Mouse (Mus musculus) intestine, postnatal 0 days (tissue): ENCODE data around the gene Pgghg. TPM values are rescaled to one million over a fixed set of nuclear protein-coding genes. Genes with fewer than 3 reads are reported as not detected.

ENCODE experiments used
- ATAC-seq: fragments of 200-750 bp; cut with Nextera tagmentation; 2 replicates; pipeline ENCODE4 v1.8.0; 2017; ENCODE audit warnings: mild to moderate bottlenecking, moderate TSS enrichment, moderate library complexity
- H3K27ac ChIP-seq: fragments of 300-500 bp; sonication (generic); 2 replicates; pipeline ENCODE4 v1.5.1; 2014; ENCODE audit warnings: mild to moderate bottlenecking, low read depth, low read length, moderate library complexity
- H3K27me3 ChIP-seq: fragments of 300-500 bp; sonication (generic); replicated peaks from 2 replicates; pipeline ENCODE4 v1.6.1; 2014; ENCODE audit warnings: low read length, mixed read lengths; ENCODE audit not compliant: control insufficient read depth, insufficient read depth
- H3K36me3 ChIP-seq: fragments of 300-500 bp; sonication (generic); 2 replicates; pipeline ENCODE4 v1.6.1; 2014; ENCODE audit warnings: mild to moderate bottlenecking, moderate library complexity; ENCODE audit not compliant: control insufficient read depth, insufficient read depth
- H3K4me1 ChIP-seq: fragments of 300-500 bp; sonication (generic); replicated peaks from 2 replicates; pipeline ENCODE4 v1.6.1; 2014; ENCODE audit warnings: antibody characterized with exemption, low read length, mixed read lengths; ENCODE audit not compliant: control insufficient read depth, insufficient read depth
- H3K4me2 ChIP-seq: fragments of 300-500 bp; sonication (generic); replicated peaks from 2 replicates; pipeline ENCODE4 v1.6.1; 2014; ENCODE audit warnings: low read depth, mild to moderate bottlenecking, moderate library complexity
- H3K4me3 ChIP-seq: fragments of 300-500 bp; sonication (generic); 2 replicates; pipeline ENCODE4 v1.5.1; 2014; ENCODE audit warnings: low read depth, low read length
- H3K9ac ChIP-seq: fragments of 300-500 bp; sonication (generic); 2 replicates; pipeline ENCODE4 v1.6.1; 2014; ENCODE audit warnings: mild to moderate bottlenecking, low read depth, low read length
- H3K9me3 ChIP-seq: fragments of 300-500 bp; sonication (generic); 2 replicates; pipeline ENCODE4 v1.6.1; 2016; ENCODE audit warnings: mixed run types; ENCODE audit not compliant: control insufficient read depth
- CTCF ChIP-seq: sonication (generic); IDR thresholded peaks from 2 replicates; pipeline ENCODE4 v1.5.1; 2016; ENCODE audit warnings: low read depth, mild to moderate bottlenecking, control low read depth, antibody characterized with exemption, moderate library complexity
- WGBS: fragments of 180-500 bp; shearing (Covaris S2); extraction: QIAGEN DNeasy Blood & Tissue Kit; methylation state at CpG from one replicate; pipeline ENCODE4 v1.1.7; 2014; 5-methylcytosine and 5-hydroxymethylcytosine counted together
- polyA plus RNA-seq: library from polyadenylated mRNA; unstranded; fragments of >200 nt; fragmentation: Nextera tagmentation; extraction: Ambion mirVana; gene quantifications from 2 replicates; pipeline ENCODE4 v1.2.1, GENCODE M21; 2015

Pgghg gene
- polyA plus RNA-seq, 1 experiment from 2014 or later = 18.9 TPM

- no peaks in the 10 kb centered on the region for H3K9me3 ChIP-seq
- TF ChIP-seq CTCF = peak; percentile 97
- peak; percentile 66 for ATAC-seq
- no peak overlapping the region for H3K9ac ChIP-seq
- no peaks in the 10 kb centered on the region for H3K36me3 ChIP-seq
- H3K4me1 ChIP-seq = no peaks in the 10 kb centered on the region
- H3K27me3 ChIP-seq = no peaks in the 10 kb centered on the region
- peak overlapping the region; percentile 66 for H3K4me2 ChIP-seq
- H3K4me3 ChIP-seq = peak overlapping the region; percentile 26
- no peak overlapping the region for H3K27ac ChIP-seq
- WGBS = under 1% methylated on average over 19 of the region's 19 CpGs
These were observed 32.5 kb upstream of the Pgghg start for GRCm38 (mm10) chr7:140908634-140909107.

GRCm38 (mm10) chr7:140912293-140912692 lies 28.9 kb upstream of the Pgghg start:
- no peak overlapping the region for H3K4me2 ChIP-seq
- H3K9ac ChIP-seq = no peak overlapping the region
- no peaks in the 10 kb centered on the region for H3K9me3 ChIP-seq
- WGBS = 50% methylated on average over 3 of the region's 3 CpGs
- H3K27me3 ChIP-seq = no peaks in the 10 kb centered on the region
- no peak for TF ChIP-seq CTCF
- 0 out of 2 replicates have a peak, but pooled peaks cover 5% of the 10 kb centered on the region for H3K4me1 ChIP-seq
- no peaks in the 10 kb centered on the region for H3K36me3 ChIP-seq
- no peak overlapping the region for H3K4me3 ChIP-seq
- peak overlapping the region; percentile 85 for H3K27ac ChIP-seq
- ATAC-seq = no peak

GRCm38 (mm10) chr7:140912846-140913482 lies 28.2 kb upstream of the Pgghg start:
- Histone ChIP-seq H3K4me2 (peak overlapping the region; percentile 22; the same call in 1 of the 2 replicates), H3K27ac (peak overlapping the region; percentile 85), H3K9ac (no peak overlapping the region), H3K9me3 (no peaks in the 10 kb centered on the region), H3K4me1 (0 out of 2 replicates have a peak, but pooled peaks cover 5% of the 10 kb centered on the region), H3K27me3 (no peaks in the 10 kb centered on the region), H3K36me3 (no peaks in the 10 kb centered on the region), H3K4me3 (no peak overlapping the region)
- peak; percentile 88 for ATAC-seq
- WGBS = 27% methylated on average over 5 of the region's 5 CpGs
- TF ChIP-seq CTCF = no peak

- no peaks in the 10 kb centered on the region for H3K27me3 ChIP-seq
- H3K4me2 ChIP-seq = peak overlapping the region; percentile 17; the same call in 1 of the 2 replicates
- H3K27ac ChIP-seq = peak overlapping the region; percentile 85
- no peak overlapping the region; the same call in 1 of the 2 replicates for H3K9ac ChIP-seq
- no peak for TF ChIP-seq CTCF
- H3K36me3 ChIP-seq = no peaks in the 10 kb centered on the region
- peak; percentile 66 for ATAC-seq
- 54% methylated on average over 8 of the region's 8 CpGs for WGBS
- H3K4me1 ChIP-seq = 0 out of 2 replicates have a peak, but pooled peaks cover 5% of the 10 kb centered on the region
- no peak overlapping the region for H3K4me3 ChIP-seq
- H3K9me3 ChIP-seq = no peaks in the 10 kb centered on the region
These were observed 27.0 kb upstream of the Pgghg start for GRCm38 (mm10) chr7:140914031-140914690.

GRCm38 (mm10) chr7:140919911-140920310 lies 21.3 kb upstream of the Pgghg start:
- peak overlapping the region; percentile 68 for H3K27ac ChIP-seq

GRCm38 (mm10) chr7:140920418-140921029 lies 20.7 kb upstream of the Pgghg start, which contains the start of gene Nlrp6:
Nlrp6 (plus strand) TSS chr7:140920902.
- H3K9ac ChIP-seq = peak within 1 kb of the TSS; percentile 50
- H3K36me3 ChIP-seq = peaks cover 10% of the 10 kb centered on the region
- peaks cover 6% of the 10 kb centered on the region; the same call in 1 of the 2 replicates for H3K27me3 ChIP-seq
- H3K4me1 ChIP-seq = peaks cover 6% of the 10 kb centered on the region; the same call in 1 of the 2 replicates
- TF ChIP-seq CTCF = no peak
- H3K4me2 ChIP-seq = peak within 1 kb of the TSS; percentile 76
- H3K4me3 ChIP-seq = peak within 1 kb of the TSS; percentile 50
- peak within 1 kb of the TSS; percentile 86 for H3K27ac ChIP-seq
- ATAC-seq = peak; percentile 85
- no peaks in the 10 kb centered on the region for H3K9me3 ChIP-seq
- WGBS = 35% methylated on average over 8 of the region's 8 CpGs

More at GRCm38 (mm10) chr7:140919911-140920310, 21.3 kb upstream of the Pgghg start:
- peaks cover 6% of the 10 kb centered on the region; the same call in 1 of the 2 replicates for H3K27me3 ChIP-seq
- peaks cover 11% of the 10 kb centered on the region; the same call in 1 of the 2 replicates for H3K4me1 ChIP-seq
- H3K9me3 ChIP-seq = no peaks in the 10 kb centered on the region
- peaks cover 3% of the 10 kb centered on the region; the same call in 1 of the 2 replicates for H3K36me3 ChIP-seq
- 29% methylated on average over 4 of the region's 4 CpGs for WGBS
- no peak for TF ChIP-seq CTCF
- ATAC-seq = no peak
- H3K4me2 ChIP-seq = 0 out of 2 replicates have a peak overlapping the region, but pooled peaks have one; percentile 14
- no peak overlapping the region for H3K9ac ChIP-seq
- no peak overlapping the region for H3K4me3 ChIP-seq
